Mouse (Mus musculus) C2C12 (cell line): ENCODE results near the gene Ercc6. TPM values are rescaled to one million over a fixed set of nuclear protein-coding genes. Genes with fewer than 3 reads are reported as not detected.
A peak's percentile ranks its signal among the peaks of the same experiment; 100 is the strongest.

Source experiments
- H3K27me3 ChIP-seq: one replicate; pipeline ENCODE4 v1.6.1; 2011; ENCODE audit not compliant: control insufficient read depth, insufficient read depth, insufficient read length
- H3K36me3 ChIP-seq: one replicate; pipeline ENCODE4 v1.6.1; 2011; ENCODE audit not compliant: control insufficient read depth, insufficient read depth
- H3K4me3 ChIP-seq: one replicate; pipeline ENCODE4 v1.5.1; 2011; ENCODE audit warnings: mild to moderate bottlenecking, control low read depth; ENCODE audit not compliant: poor library complexity, insufficient read depth, severe bottlenecking
- H3K79me2 ChIP-seq: one replicate; pipeline ENCODE4 v1.6.1; 2011; ENCODE audit not compliant: control insufficient read depth, insufficient read depth
- H3K79me3 ChIP-seq: one replicate; pipeline ENCODE4 v1.6.1; 2011; ENCODE audit warnings: low read depth, control low read depth
- H3ac ChIP-seq: one replicate; pipeline ENCODE3; 2011; ENCODE audit warnings: low read depth; ENCODE audit not compliant: control insufficient read depth, insufficient read length
- CEBPB ChIP-seq: IDR thresholded peaks from one replicate; pipeline ENCODE4 v1.6.1; 2011; ENCODE audit warnings: low read depth, mild to moderate bottlenecking, control low read depth, moderate library complexity
- CTCF ChIP-seq: IDR thresholded peaks from one replicate; pipeline ENCODE4 v1.5.1; 2011; ENCODE audit not compliant: control insufficient read depth, insufficient read depth, insufficient read length
- FOSL1 ChIP-seq: IDR thresholded peaks from one replicate; pipeline ENCODE4 v1.8.0; 2011; ENCODE audit warnings: mild to moderate bottlenecking, low read length; ENCODE audit not compliant: poor library complexity, insufficient read depth, severe bottlenecking
- MAX ChIP-seq: IDR thresholded peaks from one replicate; pipeline ENCODE4 v1.6.1; 2011; ENCODE audit warnings: mild to moderate bottlenecking, control low read depth
- MYOD1 ChIP-seq: IDR thresholded peaks from one replicate; pipeline ENCODE4 v1.6.1; 2011; ENCODE audit warnings: low read depth; ENCODE audit not compliant: control insufficient read depth, insufficient read length
- MYOG ChIP-seq: IDR thresholded peaks from one replicate; pipeline ENCODE4 v1.6.1; 2011; ENCODE audit not compliant: control insufficient read depth, insufficient read length; ENCODE audit errors: extremely low read depth
- USF1 ChIP-seq: IDR thresholded peaks from one replicate; pipeline ENCODE4 v1.6.1; 2011; ENCODE audit warnings: low read depth, mild to moderate bottlenecking, control low read depth, moderate library complexity
- polyA plus RNA-seq: library from polyadenylated mRNA; unstranded; fragments of >200 nt; fragmentation: generic; extraction: Trizol; gene quantifications from one replicate; pipeline ENCODE4 v1.2.1, GENCODE M21; 2012; ENCODE audit warnings: missing spikeins

Gene Ercc6
- polyA plus RNA-seq, 1 experiment = 3.0 TPM

- Histone ChIP-seq H3K27me3 (peaks cover 82% of the 10 kb centered on the region), H3K79me2 (no peaks in the 10 kb centered on the region), H3ac (no peak overlapping the region), H3K4me3 (no peak overlapping the region), H3K36me3 (no peaks in the 10 kb centered on the region), H3K79me3 (no peaks in the 10 kb centered on the region)
- no peak for TF ChIP-seq USF1
- no peak for TF ChIP-seq MAX
- TF ChIP-seq MYOG = no peak
- TF ChIP-seq MYOD1 = no peak
- TF ChIP-seq CTCF = no peak
- TF ChIP-seq FOSL1 = no peak
- TF ChIP-seq CEBPB = no peak
These were observed 92.2 kb downstream of the Ercc6 start for GRCm38 (mm10) chr14:32605508-32605907.

DNA sequence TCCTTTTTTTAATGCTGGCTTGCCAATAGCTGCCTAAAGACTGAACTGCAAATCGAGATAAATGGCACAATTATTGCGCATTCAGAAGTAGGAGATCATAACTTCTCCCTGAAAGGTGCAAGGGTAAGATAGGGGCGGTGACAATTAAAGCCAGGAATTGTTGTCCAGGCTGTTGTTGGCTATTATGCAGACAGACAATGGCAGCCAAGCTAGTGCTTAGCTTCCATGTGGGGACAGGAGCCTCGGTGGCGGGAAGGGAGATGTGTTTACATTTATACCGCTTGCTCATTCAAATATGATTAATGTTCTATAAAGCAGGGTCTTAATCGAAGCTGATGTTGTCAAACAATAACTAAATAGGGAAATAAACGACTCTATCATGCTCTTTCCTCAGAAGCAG is 93.0 kb downstream of the Ercc6 start:
- Histone ChIP-seq H3K27me3 (peaks cover 80% of the 10 kb centered on the region), H3K79me2 (no peaks in the 10 kb centered on the region), H3ac (no peak overlapping the region), H3K36me3 (no peaks in the 10 kb centered on the region), H3K4me3 (no peak overlapping the region), H3K79me3 (no peaks in the 10 kb centered on the region)
- TF ChIP-seq USF1 (no peak), MAX (no peak), MYOG (no peak), FOSL1 (no peak), MYOD1 (no peak), CEBPB (no peak), CTCF (no peak)

GRCm38 (mm10) chr14:32609392-32609791 is 96.1 kb downstream of the Ercc6 start:
- TF ChIP-seq CEBPB = no peak
- peak; percentile 19 for TF ChIP-seq CTCF
- no peak overlapping the region for H3ac ChIP-seq
- H3K79me2 ChIP-seq = no peaks in the 10 kb centered on the region
- H3K79me3 ChIP-seq = no peaks in the 10 kb centered on the region
- no peak overlapping the region for H3K4me3 ChIP-seq
- no peaks in the 10 kb centered on the region for H3K36me3 ChIP-seq
- peaks cover 73% of the 10 kb centered on the region for H3K27me3 ChIP-seq

- Histone ChIP-seq H3K27me3 (peaks cover 21% of the 10 kb centered on the region), H3K4me3 (no peak overlapping the region), H3K36me3 (no peaks in the 10 kb centered on the region), H3ac (no peak overlapping the region), H3K79me3 (no peaks in the 10 kb centered on the region), H3K79me2 (no peaks in the 10 kb centered on the region)
- TF ChIP-seq FOSL1 (no peak), CEBPB (no peak), MYOD1 (no peak), USF1 (no peak), CTCF (no peak), MAX (no peak), MYOG (no peak)
These were observed 103.9 kb downstream of the Ercc6 start for GRCm38 (mm10) chr14:32617253-32617652.

DNA sequence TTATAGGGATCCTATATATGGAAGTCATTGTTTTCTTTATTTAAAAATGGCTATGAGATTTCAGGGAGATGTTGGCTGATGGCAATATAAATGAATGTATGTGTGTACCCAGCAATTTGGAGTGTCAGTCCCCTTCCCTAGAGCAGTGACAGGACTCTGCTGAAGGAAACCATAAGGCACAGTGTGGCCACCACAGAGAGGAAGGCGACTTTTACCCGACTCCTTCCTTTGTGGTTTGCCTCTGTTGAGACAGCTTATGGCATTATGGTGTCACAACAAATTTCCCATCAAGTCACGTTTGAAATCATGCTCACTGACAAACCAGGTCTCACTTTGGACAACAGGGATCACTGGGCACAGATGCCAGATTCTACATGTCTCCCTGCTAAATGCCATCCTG is 110.9 kb downstream of the Ercc6 start:
- Histone ChIP-seq H3K79me3 (no peaks in the 10 kb centered on the region), H3ac (no peak overlapping the region), H3K4me3 (no peak overlapping the region), H3K36me3 (no peaks in the 10 kb centered on the region), H3K27me3 (peaks cover 30% of the 10 kb centered on the region), H3K79me2 (no peaks in the 10 kb centered on the region)
- TF ChIP-seq USF1 (no peak), CTCF (no peak), CEBPB (no peak), MYOG (no peak), MAX (no peak), FOSL1 (no peak), MYOD1 (no peak)

DNA sequence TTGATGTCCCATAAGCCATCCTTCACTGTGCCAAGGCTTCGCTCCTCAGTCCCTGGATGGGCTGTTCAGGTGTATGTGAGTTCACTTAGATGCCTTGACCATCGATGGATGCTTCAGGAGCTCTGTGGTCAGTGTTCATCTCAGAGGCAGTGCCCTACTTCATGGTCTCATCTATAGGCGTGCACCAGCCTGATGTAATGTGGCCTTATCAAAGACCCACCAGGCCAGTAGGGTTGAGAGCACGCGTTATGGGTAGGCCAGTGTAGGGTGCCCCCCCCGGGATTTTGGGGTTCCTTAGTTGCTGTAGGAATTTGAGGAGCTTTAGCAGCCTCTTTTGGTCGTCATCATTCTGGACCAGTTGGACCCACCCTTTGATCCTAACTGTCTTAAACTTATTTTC is 111.5 kb downstream of the Ercc6 start:
- Histone ChIP-seq H3K4me3 (no peak overlapping the region), H3K36me3 (no peaks in the 10 kb centered on the region), H3ac (no peak overlapping the region), H3K27me3 (peaks cover 30% of the 10 kb centered on the region), H3K79me2 (no peaks in the 10 kb centered on the region), H3K79me3 (no peaks in the 10 kb centered on the region)
- TF ChIP-seq MAX (no peak), CEBPB (no peak), MYOD1 (no peak), MYOG (no peak), USF1 (no peak), CTCF (no peak), FOSL1 (no peak)
